ENCODE assay signal across 8 mouse cellular contexts in genomic region chr9:106429221-106430014, GRCm38 (mm10). TPM values are rescaled to one million over a fixed set of nuclear protein-coding genes. Genes with fewer than 3 reads are reported as not detected.
DNase-seq lines count a peak whose midpoint lies in the region; ATAC-seq and TF ChIP-seq lines count a peak whose summit lies in the region.

Gene Rpl29, plus strand, starts transcription at chr9:106429454.

- under 1% methylated on average over 55 of the region's 55 CpGs for WGBS in forebrain, embryonic 15.5 days
- WGBS in lung, adult 2 months: under 1% methylated on average over 55 of the region's 55 CpGs

- no peak for TF ChIP-seq CTCF in lung, adult 2 months (IDR thresholded peaks at IDR 0.05; ENCODE audit: insufficient read depth, low read length)

- peak within 1 kb of the TSS; percentile 84 for H3K9ac ChIP-seq in forebrain, embryonic 15.5 days (replicated peaks)

- H3K4me2 ChIP-seq in forebrain, embryonic 15.5 days (replicated peaks): peak within 1 kb of the TSS; percentile 63

- H3K27ac ChIP-seq in forebrain, embryonic 15.5 days (replicated peaks): peak within 1 kb of the TSS; percentile 97

- peak within 1 kb of the TSS; percentile 79 for H3K4me3 ChIP-seq in forebrain, embryonic 15.5 days
- H3K4me3 ChIP-seq in lung, adult 2 months (replicated peaks; ENCODE audit: extremely low read depth, low read depth, low read length): peak within 1 kb of the TSS; percentile 85

- peak; percentile 92 for ATAC-seq in forebrain, embryonic 15.5 days (replicated peaks)
- ATAC-seq in neutrophil, adult 5-6 weeks (ENCODE audit: extremely low read depth, insufficient number of reproducible peaks, low FRiP score, poor library complexity, severe bottlenecking): peak; percentile 95

- DNase-seq in ES-CJ7 (ENCODE audit: low read depth, low spot score): peak; percentile 96
- DNase-seq in cerebellum, adult 11 months: peak; percentile 94
- DNase-seq in heart, postnatal 25 days (ENCODE audit: low spot score): peak; percentile 89
- peak; percentile 92 to 96 for DNase-seq in layer of hippocampus, adult 18-20 months (ENCODE audit: low spot score in 2 of 2)
- DNase-seq in lung, adult 2 months: peak; percentile 97
- peak; percentile 83 to 91 for DNase-seq in thymus, adult 18-20 months

- TF ChIP-seq POLR2A in lung, adult 2 months (IDR thresholded peaks at IDR 0.05; ENCODE audit: borderline replicate concordance, extremely low read depth, low read depth, low read length): peak; percentile 80

- H3K36me3 ChIP-seq in forebrain, embryonic 15.5 days: peaks cover 27% of the 10 kb centered on the region

- intact Hi-C loops in heart, postnatal 25 days (cut with DNase I): loop anchor here (2.0 to 10.0 kb wide), 2 partner anchors 47 to 255 kb away; partner anchors contain the start of genes Parp3 and Wdr82

- no peaks in the 10 kb centered on the region for H3K9me3 ChIP-seq in forebrain, embryonic 15.5 days

- peaks cover 17% of the 10 kb centered on the region for H3K4me1 ChIP-seq in forebrain, embryonic 15.5 days
- H3K4me1 ChIP-seq in lung, adult 2 months (ENCODE audit: control insufficient read depth, insufficient read depth, low read length): peaks cover 8% of the 10 kb centered on the region

- no peaks in the 10 kb centered on the region for H3K27me3 ChIP-seq in forebrain, embryonic 15.5 days

RNA-seq across cellular contexts. Expression of gene Rpl29, which starts in this region (rescaled TPM):
- polyA plus RNA-seq in forebrain, embryonic 15.5 days (2015; fragmentation: Nextera tagmentation; extraction: Ambion mirVana): 615 and 643 TPM in 2 replicates
- 100 to 1,000 TPM; 296 to 309 TPM for total RNA-seq in heart, postnatal 25 days (2021)
- 100 to 1,000 TPM; 274 to 289 TPM for total RNA-seq in layer of hippocampus, adult 18-20 months (2021)
- polyA plus RNA-seq in lung, adult 2 months (2012; rRNA removed): 288 and 319 TPM in 2 replicates
- total RNA-seq in neutrophil, adult 5-6 weeks (2017): 440 and 528 TPM in 2 replicates

Comparison
In these comparisons a context has a peak if more than half of its experiments do, and no peak if none do; other contexts are left out.
1. Peak in every context shown above with its lines: DNase-seq, ATAC-seq, H3K4me3 ChIP-seq and H3K27ac ChIP-seq.